Mouse (Mus musculus) forebrain, embryonic 11.5 days (tissue): ENCODE results near the gene Usp9x. TPM values are rescaled to one million over a fixed set of nuclear protein-coding genes. Genes with fewer than 3 reads are reported as not detected.

Experiments used
- ATAC-seq: fragments of 200-750 bp; cut with Nextera tagmentation; replicated peaks from 2 replicates; pipeline ENCODE4 v1.8.0; 2017; ENCODE audit warnings: moderate TSS enrichment; ENCODE audit not compliant: low FRiP score
- DNase-seq: peaks from one replicate; pipeline ENCODE4 v3.0.0-alpha.2; 2017; ENCODE audit warnings: low spot score
- H3K27ac ChIP-seq: fragments of 300-500 bp; sonication (generic); 2 replicates; pipeline ENCODE4 v1.5.1; 2014; ENCODE audit warnings: low read depth, low read length
- H3K27me3 ChIP-seq: fragments of 300-500 bp; sonication (generic); 2 replicates; pipeline ENCODE4 v1.6.1; 2014; ENCODE audit warnings: mild to moderate bottlenecking, low read length, mixed read lengths; ENCODE audit not compliant: control insufficient read depth, insufficient read depth
- H3K36me3 ChIP-seq: fragments of 300-500 bp; sonication (generic); 2 replicates; pipeline ENCODE4 v1.6.1; 2014; ENCODE audit warnings: mild to moderate bottlenecking, low read length, moderate library complexity, mixed read lengths; ENCODE audit not compliant: control insufficient read depth, insufficient read depth
- H3K4me1 ChIP-seq: fragments of 300-500 bp; sonication (generic); replicated peaks from 2 replicates; pipeline ENCODE4 v1.6.1; 2014; ENCODE audit warnings: low read length, mixed read lengths; ENCODE audit not compliant: control insufficient read depth, insufficient read depth
- H3K4me2 ChIP-seq: fragments of 300-500 bp; sonication (generic); 2 replicates; pipeline ENCODE4 v1.6.1; 2014; ENCODE audit warnings: low read depth, mild to moderate bottlenecking, low read length, moderate library complexity, mixed read lengths; ENCODE audit not compliant: severe bottlenecking
- H3K4me3 ChIP-seq: fragments of 300-500 bp; sonication (generic); 2 replicates; pipeline ENCODE4 v1.5.1; 2014; ENCODE audit warnings: low read depth, low read length
- H3K9ac ChIP-seq: fragments of 300-500 bp; sonication (generic); 2 replicates; pipeline ENCODE4 v1.6.1; 2014; ENCODE audit warnings: low read length
- H3K9me3 ChIP-seq: fragments of 300-500 bp; sonication (generic); 2 replicates; pipeline ENCODE4 v1.6.1; 2016; ENCODE audit warnings: low read length, mixed read lengths; ENCODE audit not compliant: control insufficient read depth
- WGBS: fragments of 180-500 bp; shearing (Covaris S2); extraction: QIAGEN DNeasy Blood & Tissue Kit; methylation state at CpG from one replicate; pipeline ENCODE4 v1.1.7; 2014; 5-methylcytosine and 5-hydroxymethylcytosine counted together
- polyA plus RNA-seq: library from polyadenylated mRNA; unstranded; fragments of >200 nt; fragmentation: Nextera tagmentation; extraction: Ambion mirVana; gene quantifications from 2 replicates; pipeline ENCODE4 v1.2.1, GENCODE M21; 2014

The Usp9x gene
- polyA plus RNA-seq, 1 experiment from 2014 or later = 76.0 TPM

DNA sequence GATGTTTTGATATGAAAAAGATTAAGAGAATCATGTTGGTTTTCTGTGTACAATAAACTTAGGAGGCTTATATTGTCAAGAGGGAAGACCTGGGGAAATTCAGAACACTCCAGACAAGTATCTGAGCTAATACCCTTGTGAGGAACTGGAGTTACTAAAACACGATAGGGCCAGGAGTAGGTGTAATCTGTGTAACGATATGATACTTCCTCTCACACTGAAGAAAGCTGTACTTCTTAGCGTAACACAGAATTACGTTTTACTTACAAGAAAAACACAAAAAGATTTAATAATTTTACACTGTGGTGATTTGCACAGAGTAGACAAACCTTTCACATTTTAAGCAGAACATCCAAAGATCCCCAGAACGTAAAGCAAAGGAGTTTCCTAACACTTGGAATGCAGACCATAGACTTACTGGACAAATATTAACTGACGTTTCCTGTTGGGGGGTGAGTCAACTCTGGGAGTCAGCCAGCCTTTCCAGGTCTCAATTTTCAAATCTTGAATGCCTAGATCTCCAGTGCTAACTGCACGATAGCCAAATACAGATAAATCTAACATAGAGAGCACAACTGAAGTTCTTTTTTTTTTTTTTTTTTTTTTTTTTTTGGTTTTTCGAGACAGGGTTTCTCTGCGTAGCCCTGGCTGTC is 6.9 kb upstream of the Usp9x start:
- no peak overlapping the region for H3K9ac ChIP-seq
- ATAC-seq (no peak), DNase-seq (no peak)
- H3K9me3 ChIP-seq = no peaks in the 10 kb centered on the region
- no peaks in the 10 kb centered on the region for H3K36me3 ChIP-seq
- H3K27me3 ChIP-seq = no peaks in the 10 kb centered on the region
- no peak overlapping the region for H3K4me3 ChIP-seq
- no peak overlapping the region for H3K27ac ChIP-seq
- no peaks in the 10 kb centered on the region for H3K4me1 ChIP-seq
- H3K4me2 ChIP-seq = no peak overlapping the region
- 86% methylated on average over 7 of the region's 9 CpGs for WGBS

GRCm38 (mm10) chrX:13070206-13070572 is 1.1 kb upstream of the Usp9x start:
- Histone ChIP-seq H3K4me1 (no peaks in the 10 kb centered on the region), H3K27me3 (peaks cover 2% of the 10 kb centered on the region; the same call in 1 of the 2 replicates), H3K27ac (peak overlapping the region; percentile 89), H3K9ac (peak overlapping the region; percentile 41; the same call in 1 of the 2 replicates), H3K4me2 (peak overlapping the region; percentile 41; the same call in 1 of the 2 replicates), H3K4me3 (peak overlapping the region; percentile 70), H3K9me3 (no peaks in the 10 kb centered on the region), H3K36me3 (no peaks in the 10 kb centered on the region)
- DNase-seq (no peak), ATAC-seq (no peak)
- WGBS = 36% methylated on average over 8 of the region's 8 CpGs

- H3K36me3 ChIP-seq = no peaks in the 10 kb centered on the region
These were observed 591 bp upstream of the Usp9x start for GRCm38 (mm10) chrX:13070573-13071240.

DNA sequence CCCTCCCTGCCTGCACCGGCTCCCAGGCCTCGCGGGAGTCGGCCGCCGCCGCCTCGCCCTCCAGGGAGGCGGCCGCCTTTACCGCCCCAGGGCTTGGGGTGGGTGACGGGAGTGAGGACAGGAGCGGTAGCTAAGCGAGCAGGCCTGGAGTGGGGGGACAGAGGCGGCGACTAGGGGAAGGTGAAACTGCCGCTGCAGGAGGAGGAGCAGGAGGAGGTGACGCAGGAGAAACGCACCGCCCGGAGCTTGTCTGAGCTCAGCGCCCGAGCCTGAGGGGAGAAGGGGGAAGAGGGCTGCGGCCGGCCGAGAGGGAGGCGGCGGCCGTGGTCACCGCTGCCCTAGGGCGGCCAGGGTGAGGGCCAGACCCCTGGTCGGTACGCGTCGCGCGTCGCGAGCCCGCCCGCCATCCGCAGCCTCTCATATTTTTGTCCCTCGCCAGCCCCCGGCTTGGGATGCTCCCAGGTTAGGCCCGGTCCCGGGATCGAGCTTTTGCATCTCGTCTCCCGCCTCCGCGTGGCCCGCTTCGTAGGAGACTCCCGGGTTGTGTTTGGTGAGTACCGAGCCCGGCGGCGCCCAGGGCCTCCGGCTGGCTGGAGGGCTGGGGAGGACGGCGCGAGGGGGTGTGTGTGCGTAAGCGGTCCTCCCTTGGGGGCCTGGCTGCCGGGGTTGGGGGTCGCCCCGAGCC is 620 bp downstream of the Usp9x start:
- DNase-seq = peak; percentile 75
- Histone ChIP-seq H3K4me1 (no peaks in the 10 kb centered on the region), H3K9ac (peak overlapping the region; percentile 82), H3K4me3 (peak overlapping the region; percentile 70), H3K9me3 (no peaks in the 10 kb centered on the region), H3K27me3 (peaks cover 2% of the 10 kb centered on the region; the same call in 1 of the 2 replicates), H3K36me3 (no peaks in the 10 kb centered on the region), H3K27ac (peak overlapping the region; percentile 92), H3K4me2 (peak overlapping the region; percentile 11; the same call in 1 of the 2 replicates)
- 28% methylated on average over 37 of the region's 67 CpGs for WGBS
- ATAC-seq = peak; percentile 50

More at GRCm38 (mm10) chrX:13070573-13071240, 591 bp upstream of the Usp9x start:
- no peaks in the 10 kb centered on the region for H3K4me1 ChIP-seq
- peak overlapping the region; percentile 89 for H3K27ac ChIP-seq
- H3K27me3 ChIP-seq = peaks cover 2% of the 10 kb centered on the region; the same call in 1 of the 2 replicates
- H3K4me3 ChIP-seq = peak overlapping the region; percentile 70
- no peaks in the 10 kb centered on the region for H3K9me3 ChIP-seq
- 25% methylated on average over 32 of the region's 35 CpGs for WGBS
- peak; percentile 95 for DNase-seq
- H3K4me2 ChIP-seq = peak overlapping the region; percentile 41; the same call in 1 of the 2 replicates
- ATAC-seq = peak; percentile 84
- H3K9ac ChIP-seq = peak overlapping the region; percentile 53

DNA sequence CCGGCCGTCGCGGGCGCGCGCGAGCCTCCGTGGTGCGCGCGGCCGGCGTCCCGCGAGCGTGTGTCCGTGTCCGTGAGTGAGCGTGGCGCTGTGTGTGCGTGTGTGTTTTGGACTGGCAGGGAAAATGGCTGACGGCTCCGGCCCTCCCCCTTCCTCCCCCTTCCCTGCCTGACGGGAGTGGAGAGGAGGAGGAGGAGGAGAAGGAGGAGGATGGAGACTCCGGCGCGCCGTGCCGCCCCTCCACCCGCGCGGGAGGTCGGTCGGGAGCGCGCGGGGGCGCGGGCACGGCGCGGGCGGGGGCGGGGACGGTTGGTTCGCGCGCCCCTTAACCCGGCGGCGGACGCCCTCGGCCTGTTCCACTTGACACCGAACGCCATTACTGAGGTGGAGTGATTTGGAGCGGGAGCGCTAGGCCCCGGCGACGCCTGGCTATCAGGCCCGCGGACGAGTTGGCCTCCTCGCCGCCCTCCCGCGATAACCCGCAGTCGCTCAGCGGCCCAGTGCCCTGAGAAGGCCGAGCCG is 1.2 kb downstream of the Usp9x start:
- peak overlapping the region; percentile 82 for H3K9ac ChIP-seq
- DNase-seq (peak; percentile 86), ATAC-seq (peak; percentile 45)
- 23% methylated on average over 44 of the region's 73 CpGs for WGBS
- no peaks in the 10 kb centered on the region for H3K9me3 ChIP-seq
- H3K36me3 ChIP-seq = no peaks in the 10 kb centered on the region
- peaks cover 2% of the 10 kb centered on the region; the same call in 1 of the 2 replicates for H3K27me3 ChIP-seq
- H3K4me1 ChIP-seq = no peaks in the 10 kb centered on the region
- peak overlapping the region; percentile 53; the same call in 1 of the 2 replicates for H3K4me2 ChIP-seq
- peak overlapping the region; percentile 92 for H3K27ac ChIP-seq
- peak overlapping the region; percentile 70 for H3K4me3 ChIP-seq

DNA sequence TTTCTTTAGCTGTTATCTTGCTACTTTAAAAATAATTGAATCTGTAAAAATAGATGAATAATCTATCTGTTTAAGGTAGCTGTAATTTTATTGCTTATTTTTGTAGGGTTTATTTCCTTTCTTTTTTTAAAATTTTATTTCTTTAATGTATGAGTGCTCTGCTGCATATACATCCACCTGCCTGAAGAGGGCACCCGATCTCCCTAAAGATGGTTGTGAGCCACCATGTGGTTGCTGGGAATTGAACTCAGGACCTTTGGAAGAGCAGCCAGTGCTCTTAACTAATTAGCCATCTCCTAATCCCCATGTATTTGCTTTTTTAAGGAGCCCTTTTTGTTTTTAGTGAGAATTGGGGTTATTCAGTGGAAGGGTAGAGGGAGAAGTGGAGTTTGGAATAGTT is 14.3 kb downstream of the Usp9x start:
- no peaks in the 10 kb centered on the region for H3K36me3 ChIP-seq
- H3K9me3 ChIP-seq = no peaks in the 10 kb centered on the region
- no peak overlapping the region for H3K27ac ChIP-seq
- ATAC-seq = no peak
- DNase-seq = no peak
- H3K27me3 ChIP-seq = no peaks in the 10 kb centered on the region
- 70% methylated on average over 1 of the region's 1 CpGs for WGBS
- no peaks in the 10 kb centered on the region for H3K4me1 ChIP-seq
- no peak overlapping the region for H3K9ac ChIP-seq
- no peak overlapping the region for H3K4me2 ChIP-seq
- H3K4me3 ChIP-seq = no peak overlapping the region

DNA sequence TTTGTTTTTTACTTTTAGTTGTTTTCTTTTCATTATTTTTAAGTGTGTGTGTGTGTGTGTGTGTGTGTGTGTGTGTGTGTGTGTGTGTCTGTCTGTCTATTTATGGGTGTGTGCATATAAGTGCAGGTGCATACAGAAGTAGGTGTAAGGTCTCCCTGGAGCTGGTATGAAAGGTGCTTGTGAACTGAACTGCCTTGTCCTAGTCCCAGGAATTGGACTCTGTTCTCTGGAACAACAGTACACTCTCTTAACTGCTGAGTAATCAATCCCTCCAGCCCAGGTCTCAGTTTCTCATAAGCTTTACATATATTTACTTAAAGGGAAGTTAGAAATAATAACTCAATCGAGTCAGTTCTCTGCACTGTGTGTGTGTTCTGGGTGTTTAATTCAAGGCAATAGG is 25.7 kb downstream of the Usp9x start:
- Histone ChIP-seq H3K27ac (no peak overlapping the region), H3K4me3 (no peak overlapping the region), H3K9me3 (no peaks in the 10 kb centered on the region), H3K4me1 (no peaks in the 10 kb centered on the region), H3K9ac (no peak overlapping the region), H3K4me2 (no peak overlapping the region), H3K36me3 (no peaks in the 10 kb centered on the region), H3K27me3 (peaks cover 2% of the 10 kb centered on the region; the same call in 1 of the 2 replicates)
- no peak for ATAC-seq
- WGBS = 80% methylated on average over 1 of the region's 1 CpGs
- DNase-seq = no peak

- 16% methylated on average over 7 of the region's 7 CpGs for WGBS
- H3K27ac ChIP-seq = no peak overlapping the region
- no peak for DNase-seq
These were observed 135.2 kb downstream of the Usp9x start for GRCm38 (mm10) chrX:13206514-13206913.

More at GRCm38 (mm10) chrX:13206514-13206913, 135.2 kb downstream of the Usp9x start:
- H3K27me3 ChIP-seq = no peaks in the 10 kb centered on the region; the same call in 1 of the 2 replicates
- no peak overlapping the region for H3K9ac ChIP-seq
- no peaks in the 10 kb centered on the region for H3K9me3 ChIP-seq
- H3K4me1 ChIP-seq = no peaks in the 10 kb centered on the region
- no peak overlapping the region for H3K4me2 ChIP-seq
- H3K36me3 ChIP-seq = no peaks in the 10 kb centered on the region
- H3K4me3 ChIP-seq = no peak overlapping the region
- no peak for ATAC-seq
